ENCODE assay signal across 20 mouse cellular contexts in the genomic region with DNA sequence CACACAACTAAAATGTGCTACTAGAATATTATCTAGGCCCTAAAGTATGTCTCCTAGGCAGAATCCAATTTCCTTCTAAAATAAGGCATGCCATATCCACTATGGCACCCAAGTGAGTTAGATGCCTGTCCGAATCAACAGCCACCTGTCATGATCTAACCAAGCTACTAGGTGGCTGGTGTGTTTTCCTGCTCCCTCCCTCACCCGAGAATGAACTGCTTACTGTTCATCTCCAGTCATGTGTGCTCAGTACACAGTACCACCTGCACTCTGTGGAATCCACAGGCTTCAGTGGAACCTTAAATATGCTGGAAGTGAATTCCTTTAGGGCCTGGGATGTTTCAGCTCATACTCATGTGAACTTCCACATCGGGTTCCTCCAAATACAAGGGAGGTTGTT.
DNase-seq lines count a peak whose midpoint lies in the region; ATAC-seq and TF ChIP-seq lines count a peak whose summit lies in the region.
"Had no signal": no experiment of that assay in that cellular context is flagged by ENCODE, and none has a peak within 500 bp of the region (broad histone marks: within the 10 kb centered on the region; RNA-seq: fewer than 3 reads in every experiment).

No protein-coding gene starts in this region.

- peak; percentile 34; the same call in 1 of the 2 replicates for ATAC-seq in midbrain, embryonic 11.5 days (ENCODE audit: low FRiP score)
- no peak for ATAC-seq in midbrain, embryonic 14.5 days (ENCODE audit: low FRiP score, low TSS enrichment)
- peak; percentile 93 for ATAC-seq in cerebellum, adult (ENCODE audit: insufficient number of reproducible peaks, low FRiP score, low TSS enrichment)
- no peak for ATAC-seq in frontal cortex, adult (ENCODE audit: low TSS enrichment)
- ATAC-seq: inflammation-experienced regulatory T-cells, adult 6 months had no signal

- H3K4me2 ChIP-seq in midbrain, embryonic 11.5 days, result no peak overlapping the region
- no peak overlapping the region for H3K4me2 ChIP-seq in midbrain, embryonic 14.5 days (ENCODE audit: low read length)
- H3K4me2 ChIP-seq: embryonic facial prominence, embryonic 13.5 days; forebrain, embryonic 12.5 days; midbrain, embryonic 13.5 days had no signal

- no peak overlapping the region for H3K27ac ChIP-seq in midbrain, embryonic 11.5 days (ENCODE audit: low read depth, low read length)
- H3K27ac ChIP-seq in midbrain, embryonic 14.5 days (replicated peaks; ENCODE audit: low read depth, low read length), result no peak overlapping the region
- peak overlapping the region; percentile 55; the same call in 1 of the 2 replicates for H3K27ac ChIP-seq in cerebellum, adult 2 months (ENCODE audit: insufficient read depth, low read length)
- H3K27ac ChIP-seq: embryonic facial prominence, embryonic 13.5 days; forebrain, embryonic 12.5 days; midbrain, embryonic 13.5 days had no signal

- no peaks in the 10 kb centered on the region for H3K27me3 ChIP-seq in midbrain, embryonic 11.5 days (ENCODE audit: control insufficient read depth, insufficient read depth, low read length)
- no peaks in the 10 kb centered on the region for H3K27me3 ChIP-seq in midbrain, embryonic 14.5 days (ENCODE audit: control insufficient read depth, insufficient read depth, low read length)
- no peaks in the 10 kb centered on the region for H3K27me3 ChIP-seq in cerebellum, adult 2 months (ENCODE audit: control insufficient read depth, insufficient read depth, low read length)
- H3K27me3 ChIP-seq: embryonic facial prominence, embryonic 13.5 days; forebrain, embryonic 12.5 days; midbrain, embryonic 13.5 days had no signal

- H3K4me1 ChIP-seq in midbrain, embryonic 11.5 days (ENCODE audit: control insufficient read depth, insufficient read depth, low read length), result peaks cover 7% of the 10 kb centered on the region; the same call in 1 of the 2 replicates
- H3K4me1 ChIP-seq in midbrain, embryonic 14.5 days (ENCODE audit: control insufficient read depth, insufficient read depth, low read length), result no peaks in the 10 kb centered on the region
- peaks cover 5% of the 10 kb centered on the region for H3K4me1 ChIP-seq in cerebellum, adult 2 months (ENCODE audit: control insufficient read depth, insufficient read depth, low read length)
- H3K4me1 ChIP-seq: embryonic facial prominence, embryonic 13.5 days had no signal

- H3K36me3 ChIP-seq in midbrain, embryonic 11.5 days (ENCODE audit: control insufficient read depth, insufficient read depth, low read length), result no peaks in the 10 kb centered on the region
- H3K36me3 ChIP-seq in midbrain, embryonic 14.5 days (ENCODE audit: control insufficient read depth, insufficient read depth, low read length), result no peaks in the 10 kb centered on the region
- H3K36me3 ChIP-seq: embryonic facial prominence, embryonic 13.5 days; forebrain, embryonic 12.5 days; midbrain, embryonic 13.5 days had no signal

- 76% methylated on average over 3 of the region's 3 CpGs for WGBS in midbrain, embryonic 11.5 days
- WGBS in midbrain, embryonic 14.5 days, result 72% methylated on average over 3 of the region's 3 CpGs
- 9% methylated on average over 3 of the region's 3 CpGs for WGBS in cerebellum, adult 2 months

- no peak overlapping the region for H3K4me3 ChIP-seq in midbrain, embryonic 11.5 days (ENCODE audit: low read depth, low read length)
- H3K4me3 ChIP-seq in midbrain, embryonic 14.5 days (replicated peaks; ENCODE audit: low read depth, low read length), result no peak overlapping the region
- no peak overlapping the region for H3K4me3 ChIP-seq in cerebellum, adult 2 months (replicated peaks; ENCODE audit: insufficient read depth, low read depth, low read length)
- H3K4me3 ChIP-seq: embryonic facial prominence, embryonic 13.5 days; erythroblast, embryonic 14.5 days; forebrain, embryonic 12.5 days; midbrain, embryonic 13.5 days had no signal

- no peaks in the 10 kb centered on the region for H3K9me3 ChIP-seq in midbrain, embryonic 11.5 days (ENCODE audit: control insufficient read depth, low read length)
- no peaks in the 10 kb centered on the region for H3K9me3 ChIP-seq in midbrain, embryonic 14.5 days (ENCODE audit: control insufficient read depth, low read length)
- H3K9me3 ChIP-seq: embryonic facial prominence, embryonic 13.5 days; midbrain, embryonic 13.5 days had no signal

- TF ChIP-seq POLR2A in cerebellum, adult 2 months (IDR thresholded peaks at IDR 0.05; ENCODE audit: borderline replicate concordance, insufficient read depth, low read length), result no peak; the same call in 1 of the 2 replicates

- no peak for TF ChIP-seq CTCF in cerebellum, adult 2 months (IDR thresholded peaks at IDR 0.05; ENCODE audit: borderline replicate concordance, insufficient read depth, low read depth, low read length)

- H3K9ac ChIP-seq in midbrain, embryonic 11.5 days (ENCODE audit: low read length), result no peak overlapping the region
- no peak overlapping the region for H3K9ac ChIP-seq in midbrain, embryonic 14.5 days (replicated peaks; ENCODE audit: low read length)
- H3K9ac ChIP-seq: embryonic facial prominence, embryonic 13.5 days; forebrain, embryonic 12.5 days; midbrain, embryonic 13.5 days had no signal

- no peak for DNase-seq in midbrain, embryonic 11.5 days (ENCODE audit: low spot score, missing footprints)
- DNase-seq in midbrain, embryonic 14.5 days, result no peak
- DNase-seq in cerebellum, adult 2 months, result peak; percentile 72 to 92
- DNase-seq in cerebellum, postnatal 25 days, result peak; percentile 68 to 79
- DNase-seq in kidney, postnatal 14 days, result no peak
- DNase-seq: adrenal gland, postnatal 14 days; embryo, embryonic 11 days; heart, postnatal 4 days; kidney, adult 18-20 months; layer of hippocampus, adult 9-11 months; lung, adult 18-20 months; lung, postnatal 10 days; right cerebral cortex, postnatal 14 days had no signal

Comparison
In these comparisons a context has a peak if more than half of its experiments do, and no peak if none do; other contexts are left out.
1. ATAC-seq: peak in midbrain, embryonic 11.5 days (single experiment) and cerebellum, adult (single experiment); none in midbrain, embryonic 14.5 days (single experiment) and frontal cortex, adult (single experiment).
2. DNase-seq: peak in cerebellum, adult 2 months (2 of 2) and cerebellum, postnatal 25 days (2 of 2); none in midbrain, embryonic 11.5 days (single experiment), midbrain, embryonic 14.5 days (single experiment) and kidney, postnatal 14 days (single experiment).